Mouse (Mus musculus): ENCODE data around the gene Tenm4. TPM values are rescaled to one million over a fixed set of nuclear protein-coding genes. Genes with fewer than 3 reads are reported as not detected.

Tenm4 gene
- total and polyA plus RNA-seq, 3 experiments, result 9.2 to 15.2 TPM; not detected in 1

- H3K36me3 ChIP-seq (ENCODE audit: control insufficient read depth in 1 of 2, insufficient read depth in 2 of 2, low read length in 2 of 2), result no peaks in the 10 kb centered on the region
- TF ChIP-seq EP300 (IDR thresholded peaks at IDR 0.05; ENCODE audit: low read depth in 1 of 2, low read length in 2 of 2), result no peak
- TF ChIP-seq SIN3A (IDR thresholded peaks at IDR 0.05; ENCODE audit: low read length), result no peak
- no peak for TF ChIP-seq KAT2A (conservative IDR thresholded peaks at IDR 0.05; ENCODE audit: low read depth, low read length)
- TF ChIP-seq USF2 (IDR thresholded peaks at IDR 0.05; ENCODE audit: borderline replicate concordance in 1 of 2, insufficient read depth in 1 of 2, low read depth in 1 of 2, low read length in 2 of 2), result no peak
- no peak for TF ChIP-seq CTCF (IDR thresholded peaks at IDR 0.05 in 2 of 3, conservative IDR thresholded peaks at IDR 0.05 in 1 of 3; ENCODE audit: control insufficient read depth in 1 of 3, insufficient read depth in 1 of 3, low read depth in 2 of 3, low read length in 3 of 3, poor library complexity in 1 of 3, severe bottlenecking in 1 of 3)
- TF ChIP-seq MAX (IDR thresholded peaks at IDR 0.05; ENCODE audit: low read length), result no peak
- no peak for TF ChIP-seq POLR2A (IDR thresholded peaks at IDR 0.05; ENCODE audit: control insufficient read depth in 1 of 2, insufficient read depth in 1 of 2, low read depth in 1 of 2, low read length in 2 of 2, poor library complexity in 1 of 2)
- TF ChIP-seq CHD1 (IDR thresholded peaks at IDR 0.05; ENCODE audit: low read depth, low read length), result no peak
- no peaks in the 10 kb centered on the region for H3K27me3 ChIP-seq (ENCODE audit: control insufficient read depth in 1 of 2, insufficient read depth in 2 of 2, low read length in 2 of 2)
- H3K9me3 ChIP-seq (replicated peaks; ENCODE audit: insufficient read depth, low read length), result no peaks in the 10 kb centered on the region
- H3K4me1 ChIP-seq (ENCODE audit: control insufficient read depth in 1 of 2, insufficient read depth in 2 of 2, low read length in 2 of 2), result no peaks in the 10 kb centered on the region
- H3K4me3 ChIP-seq (ENCODE audit: control insufficient read depth in 1 of 2, insufficient read depth in 1 of 2, low read depth in 2 of 2, low read length in 2 of 2), result no peak overlapping the region
- no peak for DNase-seq (ENCODE audit: low read depth, low spot score)
- no peak overlapping the region for H3K9ac ChIP-seq (ENCODE audit: control insufficient read depth, low read depth, low read length, poor library complexity, severe bottlenecking)
- H3K79me2 ChIP-seq (ENCODE audit: control insufficient read depth, insufficient read depth, low read length, poor library complexity), result no peaks in the 10 kb centered on the region
- no peak overlapping the region for H3K27ac ChIP-seq (ENCODE audit: control insufficient read depth, low read depth, low read length)
Observed at GRCm38 (mm10) chr7:96244796-96245195, 73.8 kb downstream of the Tenm4 start.

GRCm38 (mm10) chr7:96259630-96260029 is 88.6 kb downstream of the Tenm4 start:
- Histone ChIP-seq H3K9ac (ENCODE audit: control insufficient read depth, low read depth, low read length, poor library complexity, severe bottlenecking) (no peak overlapping the region), H3K27ac (ENCODE audit: control insufficient read depth, low read depth, low read length) (no peak overlapping the region), H3K36me3 (ENCODE audit: control insufficient read depth in 1 of 2, insufficient read depth in 2 of 2, low read length in 2 of 2) (no peaks in the 10 kb centered on the region), H3K4me3 (ENCODE audit: control insufficient read depth in 1 of 2, insufficient read depth in 1 of 2, low read depth in 2 of 2, low read length in 2 of 2) (no peak overlapping the region), H3K9me3 (replicated peaks; ENCODE audit: insufficient read depth, low read length) (no peaks in the 10 kb centered on the region), H3K79me2 (ENCODE audit: control insufficient read depth, insufficient read depth, low read length, poor library complexity) (no peaks in the 10 kb centered on the region), H3K27me3 (ENCODE audit: control insufficient read depth in 1 of 2, insufficient read depth in 2 of 2, low read length in 2 of 2) (no peaks in the 10 kb centered on the region), H3K4me1 (ENCODE audit: control insufficient read depth in 1 of 2, insufficient read depth in 2 of 2, low read length in 2 of 2) (no peaks in the 10 kb centered on the region)
- no peak for DNase-seq (ENCODE audit: low read depth, low spot score)
- TF ChIP-seq TAL1 (IDR thresholded peaks at IDR 0.05; ENCODE audit: low read length), result no peak
- TF ChIP-seq MAX (IDR thresholded peaks at IDR 0.05; ENCODE audit: low read length), result no peak
- no peak for TF ChIP-seq RAD21 (IDR thresholded peaks at IDR 0.05; ENCODE audit: low read depth, low read length)

- no peak overlapping the region for H3K27ac ChIP-seq (ENCODE audit: control insufficient read depth, low read depth, low read length)
- no peaks in the 10 kb centered on the region for H3K9me3 ChIP-seq (replicated peaks; ENCODE audit: insufficient read depth, low read length)
- H3K4me1 ChIP-seq (ENCODE audit: control insufficient read depth in 1 of 2, insufficient read depth in 2 of 2, low read length in 2 of 2), result no peaks in the 10 kb centered on the region
- H3K36me3 ChIP-seq (ENCODE audit: control insufficient read depth in 1 of 2, insufficient read depth in 2 of 2, low read length in 2 of 2), result no peaks in the 10 kb centered on the region
- H3K27me3 ChIP-seq (ENCODE audit: control insufficient read depth in 1 of 2, insufficient read depth in 2 of 2, low read length in 2 of 2), result no peaks in the 10 kb centered on the region
- no peak for TF ChIP-seq UBTF (IDR thresholded peaks at IDR 0.05; ENCODE audit: borderline replicate concordance, insufficient read depth, low read depth, low read length)
- TF ChIP-seq E2F4 (IDR thresholded peaks at IDR 0.05; ENCODE audit: borderline replicate concordance, low read depth, low read length), result no peak
- TF ChIP-seq JUND (IDR thresholded peaks at IDR 0.05; ENCODE audit: low read depth, low read length), result no peak
- no peak for TF ChIP-seq POLR2AphosphoS5 (IDR thresholded peaks at IDR 0.05; ENCODE audit: borderline replicate concordance, low read depth, low read length)
- TF ChIP-seq CHD2 (IDR thresholded peaks at IDR 0.05; ENCODE audit: low read length), result no peak
- no peak overlapping the region for H3K9ac ChIP-seq (ENCODE audit: control insufficient read depth, low read depth, low read length, poor library complexity, severe bottlenecking)
- DNase-seq (ENCODE audit: low read depth, low spot score), result no peak
- no peak overlapping the region for H3K4me3 ChIP-seq (ENCODE audit: control insufficient read depth in 1 of 2, insufficient read depth in 1 of 2, low read depth in 2 of 2, low read length in 2 of 2)
- H3K79me2 ChIP-seq (ENCODE audit: control insufficient read depth, insufficient read depth, low read length, poor library complexity), result no peaks in the 10 kb centered on the region
Observed at GRCm38 (mm10) chr7:96262182-96262581, 91.1 kb downstream of the Tenm4 start.
